Mouse (Mus musculus) stomach, postnatal 0 days (tissue): ENCODE results near the gene Kmt5c. TPM values are rescaled to one million over a fixed set of nuclear protein-coding genes. Genes with fewer than 3 reads are reported as not detected.

Experiments used
- ATAC-seq: fragments of 200-750 bp; cut with Nextera tagmentation; 2 replicates; pipeline ENCODE4 v1.8.0; 2017; ENCODE audit not compliant: low FRiP score, low TSS enrichment
- DNase-seq: peaks from one replicate; pipeline ENCODE4 v3.0.0-alpha.2; 2016; ENCODE audit warnings: low spot score
- H3K27ac ChIP-seq: fragments of 300-500 bp; sonication (generic); replicated peaks from 2 replicates; pipeline ENCODE4 v1.5.1; 2014; ENCODE audit warnings: mild to moderate bottlenecking, control low read depth
- H3K27me3 ChIP-seq: fragments of 300-500 bp; sonication (generic); 2 replicates; pipeline ENCODE4 v1.6.1; 2014; ENCODE audit warnings: low read length; ENCODE audit not compliant: control insufficient read depth, insufficient read depth
- H3K36me3 ChIP-seq: fragments of 300-500 bp; sonication (generic); 2 replicates; pipeline ENCODE4 v1.6.1; 2014; ENCODE audit warnings: low read length, mixed read lengths; ENCODE audit not compliant: control insufficient read depth, insufficient read depth
- H3K4me1 ChIP-seq: fragments of 300-500 bp; sonication (generic); replicated peaks from 2 replicates; pipeline ENCODE4 v1.6.1; 2014; ENCODE audit warnings: antibody characterized with exemption; ENCODE audit not compliant: control insufficient read depth, insufficient read depth
- H3K4me2 ChIP-seq: fragments of 300-500 bp; sonication (generic); replicated peaks from 2 replicates; pipeline ENCODE4 v1.6.1; 2014; ENCODE audit warnings: low read depth, mild to moderate bottlenecking, control low read depth, moderate library complexity
- H3K4me3 ChIP-seq: fragments of 300-500 bp; sonication (generic); 2 replicates; pipeline ENCODE4 v1.5.1; 2014; ENCODE audit warnings: low read depth, low read length, control low read depth
- H3K9ac ChIP-seq: fragments of 300-500 bp; sonication (generic); 2 replicates; pipeline ENCODE4 v1.6.1; 2014; ENCODE audit warnings: mild to moderate bottlenecking, low read length, control low read depth, mixed read lengths
- H3K9me3 ChIP-seq: fragments of 300-500 bp; sonication (generic); 2 replicates; pipeline ENCODE4 v1.6.1; 2016; ENCODE audit warnings: low read length; ENCODE audit not compliant: control insufficient read depth
- CTCF ChIP-seq: IDR thresholded peaks from 2 replicates; pipeline ENCODE4 v1.5.1; 2016; ENCODE audit warnings: antibody characterized with exemption, low read depth, mild to moderate bottlenecking, moderate library complexity
- EP300 ChIP-seq: optimal IDR thresholded peaks from 2 replicates; pipeline ENCODE3; 2016; ENCODE audit warnings: antibody characterized with exemption
- WGBS: fragments of 180-500 bp; shearing (Covaris S2); extraction: QIAGEN DNeasy Blood & Tissue Kit; methylation state at CpG from one replicate; pipeline ENCODE4 v1.1.7; 2014; 5-methylcytosine and 5-hydroxymethylcytosine counted together
- polyA plus RNA-seq: library from polyadenylated mRNA; unstranded; fragments of >200 nt; fragmentation: Nextera tagmentation; extraction: Ambion mirVana; gene quantifications from 2 replicates; pipeline ENCODE4 v1.2.1, GENCODE M21; 2015

Kmt5c gene
- polyA plus RNA-seq, 1 experiment from 2014 or later = 31.8 TPM

GRCm38 (mm10) chr7:4747156-4747899 lies 7.4 kb downstream of the Kmt5c start:
- ATAC-seq = no peak; the same call in 1 of the 2 replicates
- peaks cover 5% of the 10 kb centered on the region for H3K4me1 ChIP-seq
- peaks cover 11% of the 10 kb centered on the region; the same call in 1 of the 2 replicates for H3K36me3 ChIP-seq
- no peak for TF ChIP-seq EP300
- TF ChIP-seq CTCF = no peak
- H3K27ac ChIP-seq = no peak overlapping the region
- H3K9ac ChIP-seq = no peak overlapping the region
- 64% methylated on average over 9 of the region's 9 CpGs for WGBS
- H3K9me3 ChIP-seq = no peaks in the 10 kb centered on the region
- H3K4me3 ChIP-seq = no peak overlapping the region
- no peak for DNase-seq
- no peak overlapping the region for H3K4me2 ChIP-seq
- no peaks in the 10 kb centered on the region for H3K27me3 ChIP-seq

DNA sequence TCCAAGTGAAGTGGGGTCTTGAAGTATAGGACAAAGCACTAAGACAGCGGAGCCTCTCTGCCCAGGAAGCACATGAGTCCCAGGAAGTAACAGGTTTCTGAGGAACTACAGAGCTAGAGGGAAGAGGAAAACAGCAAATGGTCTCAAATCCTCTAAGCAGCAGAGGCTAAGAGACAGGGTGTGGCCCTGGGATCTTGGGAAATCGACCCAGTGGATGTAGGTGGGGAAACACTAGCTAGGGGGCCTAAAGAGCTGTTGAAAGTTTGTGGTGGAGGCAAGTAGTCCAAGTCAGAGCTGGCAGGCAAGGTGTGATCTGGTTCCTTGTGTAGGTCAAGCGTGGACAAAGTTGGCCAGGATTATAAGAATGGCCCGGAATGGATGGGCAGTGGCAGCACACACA lies 8.4 kb downstream of the Kmt5c start:
- peaks cover 5% of the 10 kb centered on the region for H3K4me1 ChIP-seq
- H3K4me3 ChIP-seq = no peak overlapping the region
- no peak overlapping the region for H3K27ac ChIP-seq
- no peak for DNase-seq
- TF ChIP-seq CTCF (no peak), EP300 (no peak)
- peaks cover 11% of the 10 kb centered on the region; the same call in 1 of the 2 replicates for H3K36me3 ChIP-seq
- ATAC-seq = no peak
- no peaks in the 10 kb centered on the region for H3K27me3 ChIP-seq
- 74% methylated on average over 4 of the region's 4 CpGs for WGBS
- no peaks in the 10 kb centered on the region for H3K9me3 ChIP-seq
- no peak overlapping the region for H3K4me2 ChIP-seq
- H3K9ac ChIP-seq = no peak overlapping the region

- Histone ChIP-seq H3K9me3 (no peaks in the 10 kb centered on the region), H3K4me3 (no peak overlapping the region), H3K36me3 (peaks cover 11% of the 10 kb centered on the region; the same call in 1 of the 2 replicates), H3K27ac (no peak overlapping the region), H3K4me1 (peaks cover 5% of the 10 kb centered on the region), H3K9ac (no peak overlapping the region), H3K27me3 (no peaks in the 10 kb centered on the region), H3K4me2 (no peak overlapping the region)
- TF ChIP-seq CTCF (no peak), EP300 (no peak)
- DNase-seq (no peak), ATAC-seq (no peak)
- WGBS = 83% methylated on average over 2 of the region's 2 CpGs
These were observed 9.3 kb downstream of the Kmt5c start for GRCm38 (mm10) chr7:4749169-4749568.

GRCm38 (mm10) chr7:4751971-4752820 lies 12.3 kb downstream of the Kmt5c start:
- ATAC-seq (peak; percentile 84), DNase-seq (peak; percentile 78)

GRCm38 (mm10) chr7:4752821-4753570 lies 13.1 kb downstream of the Kmt5c start, which contains the start of gene Cox6b2:
TSS of gene Cox6b2 (minus strand) at chr7:4753094.
- peak; percentile 85 for DNase-seq
- peak; percentile 88 for ATAC-seq
- no peaks in the 10 kb centered on the region for H3K9me3 ChIP-seq
- peak within 1 kb of the TSS; percentile 65 for H3K4me2 ChIP-seq
- WGBS = 5% methylated on average over 24 of the region's 24 CpGs
- no peak for TF ChIP-seq CTCF
- TF ChIP-seq EP300 = no peak
- H3K27me3 ChIP-seq = no peaks in the 10 kb centered on the region
- peak within 1 kb of the TSS; percentile 43 for H3K4me3 ChIP-seq
- H3K9ac ChIP-seq = peak within 1 kb of the TSS; percentile 54
- no peaks in the 10 kb centered on the region for H3K36me3 ChIP-seq
- peak within 1 kb of the TSS; percentile 65; the same call in 1 of the 2 replicates for H3K27ac ChIP-seq
- peaks cover 5% of the 10 kb centered on the region for H3K4me1 ChIP-seq

More at GRCm38 (mm10) chr7:4751971-4752820, 12.3 kb downstream of the Kmt5c start:
- Histone ChIP-seq H3K4me2 (peak overlapping the region; percentile 65), H3K4me1 (peaks cover 5% of the 10 kb centered on the region), H3K9ac (peak overlapping the region; percentile 54), H3K9me3 (no peaks in the 10 kb centered on the region), H3K36me3 (no peaks in the 10 kb centered on the region), H3K4me3 (peak overlapping the region; percentile 43), H3K27ac (peak overlapping the region; percentile 65; the same call in 1 of the 2 replicates), H3K27me3 (no peaks in the 10 kb centered on the region)
- WGBS = 2% methylated on average over 30 of the region's 30 CpGs
- TF ChIP-seq CTCF (no peak), EP300 (no peak)
